Mouse (Mus musculus) retina, adult 2 months (tissue): Measurements from ENCODE around the gene Gm6526.
"Not testable (repeated sequence)": the region's sequence is repeated elsewhere in the genome, so short reads cannot be mapped to it uniquely, and the experiment has no call there.

Experiments
- DNase-seq: peaks from one replicate; pipeline ENCODE4 v3.0.0-alpha.2; 2012; ENCODE audit warnings: low read depth, low spot score

Gm6526 gene

DNA sequence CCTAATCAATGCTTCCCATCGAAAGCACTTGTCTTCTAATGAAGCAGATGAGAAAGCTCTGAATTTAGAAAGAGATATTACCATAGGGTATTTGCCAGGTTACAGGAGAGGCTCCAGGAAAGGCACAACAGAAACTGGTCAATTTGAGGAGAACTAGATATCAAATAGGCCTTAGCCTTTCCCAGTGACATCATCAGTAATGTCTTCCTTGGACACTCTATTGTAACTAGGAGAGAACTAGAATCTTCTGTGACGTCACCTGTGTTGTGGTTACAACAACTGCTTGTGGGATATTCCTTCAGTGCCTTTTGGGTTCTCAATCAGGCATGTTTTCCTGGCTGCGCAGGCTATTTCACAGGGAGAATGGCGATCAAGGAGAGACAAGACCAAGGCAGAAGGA lies at the start of gene Gm6526:
Gene Gm6526, plus strand, starts transcription at position 301 of the 400 bp plus-strand sequence.
- not testable (repeated sequence) for DNase-seq

DNA sequence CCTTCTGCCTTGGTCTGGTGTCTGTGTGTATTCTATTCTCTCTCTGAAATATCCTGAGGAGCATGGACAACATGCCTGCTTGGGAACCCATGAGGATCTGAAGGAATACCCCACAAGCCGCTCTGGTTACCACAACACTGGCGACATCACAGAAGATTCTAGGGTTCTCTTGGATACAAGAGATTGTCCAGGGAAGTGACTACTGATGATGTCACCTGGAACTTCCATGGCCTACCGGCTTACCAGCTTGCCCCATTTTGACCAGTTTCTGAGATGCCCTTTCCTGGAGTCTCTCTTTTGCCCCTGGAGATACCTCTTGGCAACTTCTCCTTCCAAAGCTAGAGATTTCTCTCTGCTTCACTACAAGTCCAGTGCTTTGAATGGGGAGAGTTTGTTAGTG lies 20.3 kb upstream of the Gm6526 start, which contains the start of gene Gm16506:
Gene Gm16506, minus strand, starts transcription at position 101 of the 400 bp plus-strand sequence.
- not testable (repeated sequence) for DNase-seq

GRCm38 (mm10) chr14:43784645-43785044 lies 37.0 kb downstream of the Gm6526 start, which contains the start of gene Gm8180:
Gene Gm8180, minus strand, starts transcription at chr14:43784745.
- not testable (repeated sequence) for DNase-seq

- DNase-seq, result not testable (repeated sequence)
Measured at GRCm38 (mm10) chr14:43793811-43794210, 46.1 kb downstream of the Gm6526 start.

- no peak for DNase-seq
Measured at GRCm38 (mm10) chr14:43796069-43796904, 48.6 kb downstream of the Gm6526 start.

- DNase-seq, result not testable (repeated sequence)
Measured at GRCm38 (mm10) chr14:43796905-43797470, 49.3 kb downstream of the Gm6526 start.

DNA sequence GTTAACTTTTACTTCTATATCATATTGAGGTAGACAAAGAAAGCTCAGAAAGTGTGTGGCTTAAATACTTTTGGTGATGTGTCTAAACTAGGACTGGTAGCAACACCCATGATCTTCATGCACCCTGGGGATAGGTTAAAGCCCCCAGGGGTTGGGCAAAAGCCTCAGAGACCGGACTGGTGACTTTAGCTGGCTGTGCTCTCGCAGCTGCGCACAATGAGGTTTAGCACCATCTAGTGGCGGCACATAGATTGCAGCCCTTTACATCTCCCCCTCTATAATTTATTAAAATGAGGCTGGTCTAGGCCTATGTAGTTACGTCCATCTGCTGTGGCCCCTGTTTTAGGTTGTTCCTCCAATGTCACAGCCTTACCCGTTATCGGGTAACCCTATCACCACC lies 56.8 kb downstream of the Gm6526 start:
- not testable (repeated sequence) for DNase-seq
